Mouse (Mus musculus): Measurements from ENCODE around the gene Vdac2.
A peak's percentile ranks its signal among the peaks of the same experiment; 100 is the strongest.

Vdac2 gene

DNA sequence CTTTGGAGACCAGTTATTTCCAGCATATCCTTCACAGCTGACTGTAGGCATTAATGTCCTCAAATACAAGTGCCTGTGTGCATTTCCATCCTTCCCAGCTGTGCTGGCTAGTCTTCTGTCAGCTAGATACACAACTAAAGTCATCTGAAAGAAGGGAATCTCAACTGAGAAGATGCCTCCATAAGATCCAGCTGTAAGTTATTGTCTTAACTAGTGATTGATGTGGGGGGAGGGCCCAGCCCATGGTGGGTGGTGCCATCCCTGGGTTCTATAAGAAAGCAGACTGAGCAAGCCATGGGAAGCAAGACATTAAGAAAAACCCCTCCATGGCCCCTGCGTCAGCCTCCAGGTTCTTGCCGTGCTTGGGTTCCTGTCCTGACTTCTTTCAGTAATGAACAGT, at the start of gene Vdac2:
Vdac2 (plus strand) TSS at position 301 of the 400 bp plus-strand sequence.
- DNase-seq = no peak

DNA sequence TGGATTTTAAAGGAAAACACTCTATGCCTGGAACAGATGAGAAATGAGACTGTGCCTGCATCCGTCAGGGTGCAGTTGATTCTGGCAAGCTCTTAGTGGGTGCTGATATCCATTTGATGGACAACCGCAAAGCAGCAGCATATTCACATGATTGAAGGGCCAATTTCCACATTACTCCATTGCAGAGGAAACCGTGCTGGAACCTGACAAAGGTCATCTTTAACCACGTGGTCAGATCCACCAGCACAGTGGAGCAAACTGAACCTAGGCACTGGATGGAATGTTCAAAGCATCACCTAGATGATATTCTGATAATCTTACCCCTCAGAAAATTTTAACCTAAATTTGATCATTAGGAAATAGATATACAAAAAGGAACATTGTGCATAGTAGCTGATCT, 48.8 kb upstream of the Vdac2 start:
- DNase-seq = no peak

DNA sequence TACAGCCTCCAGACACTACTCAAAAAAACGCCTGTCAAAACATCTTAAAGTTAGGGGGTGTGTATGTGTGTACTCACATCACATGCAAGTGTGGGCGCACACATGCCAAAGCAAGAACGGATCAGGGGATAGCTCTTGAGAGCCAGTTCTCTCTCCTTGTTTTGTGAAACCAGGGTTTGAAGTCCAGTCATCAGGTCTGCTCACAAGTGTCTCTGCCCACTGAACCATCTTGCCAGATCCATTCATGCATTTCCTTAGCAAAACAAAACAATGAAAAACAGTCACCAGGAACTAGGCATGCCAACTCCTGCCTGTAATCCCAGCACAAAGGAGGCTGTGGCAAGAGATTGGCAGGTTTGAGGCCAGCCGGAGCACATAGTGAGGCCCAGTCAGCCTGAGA, 38.5 kb upstream of the Vdac2 start:
- DNase-seq = no peak

DNA sequence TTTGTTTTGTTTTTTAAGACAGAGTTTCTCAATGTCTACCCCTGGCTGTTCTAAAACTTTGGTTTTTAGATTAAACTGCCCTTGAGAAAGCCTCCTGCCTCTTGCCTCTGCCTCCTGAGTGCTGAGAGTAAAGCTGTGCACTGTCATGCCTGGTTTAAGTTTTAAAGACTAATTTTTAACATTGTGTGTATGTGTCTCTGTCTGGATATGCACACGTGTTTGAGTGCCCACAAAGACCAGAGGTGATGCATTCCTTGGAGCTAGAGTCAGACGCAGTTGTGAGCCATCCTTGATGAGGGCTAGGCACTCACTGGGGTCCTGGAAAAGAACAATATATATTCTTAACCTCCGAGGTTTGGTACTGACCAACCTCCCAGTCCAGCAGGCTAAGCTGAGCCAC, 37.7 kb upstream of the Vdac2 start:
- DNase-seq = no peak

DNA sequence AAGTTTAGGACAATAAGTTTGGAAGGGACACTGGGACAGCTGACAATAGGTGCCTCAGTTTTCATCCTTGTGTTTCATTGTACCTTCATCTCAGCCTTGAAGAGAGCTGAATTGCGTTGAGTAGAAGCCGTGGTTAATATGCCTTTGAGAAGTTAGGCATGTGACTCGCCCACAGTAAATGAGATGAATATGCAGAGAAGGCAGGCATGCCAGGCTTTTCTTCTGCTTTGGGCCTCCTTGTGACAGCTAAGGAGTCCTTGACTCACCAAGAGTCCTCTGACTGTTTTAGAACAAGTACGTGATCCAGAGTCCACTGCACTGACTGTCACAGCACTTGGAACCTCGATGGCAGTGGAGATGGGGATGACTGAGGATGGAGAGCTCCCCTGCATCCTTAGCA, 36.9 kb upstream of the Vdac2 start:
- DNase-seq = no peak

DNA sequence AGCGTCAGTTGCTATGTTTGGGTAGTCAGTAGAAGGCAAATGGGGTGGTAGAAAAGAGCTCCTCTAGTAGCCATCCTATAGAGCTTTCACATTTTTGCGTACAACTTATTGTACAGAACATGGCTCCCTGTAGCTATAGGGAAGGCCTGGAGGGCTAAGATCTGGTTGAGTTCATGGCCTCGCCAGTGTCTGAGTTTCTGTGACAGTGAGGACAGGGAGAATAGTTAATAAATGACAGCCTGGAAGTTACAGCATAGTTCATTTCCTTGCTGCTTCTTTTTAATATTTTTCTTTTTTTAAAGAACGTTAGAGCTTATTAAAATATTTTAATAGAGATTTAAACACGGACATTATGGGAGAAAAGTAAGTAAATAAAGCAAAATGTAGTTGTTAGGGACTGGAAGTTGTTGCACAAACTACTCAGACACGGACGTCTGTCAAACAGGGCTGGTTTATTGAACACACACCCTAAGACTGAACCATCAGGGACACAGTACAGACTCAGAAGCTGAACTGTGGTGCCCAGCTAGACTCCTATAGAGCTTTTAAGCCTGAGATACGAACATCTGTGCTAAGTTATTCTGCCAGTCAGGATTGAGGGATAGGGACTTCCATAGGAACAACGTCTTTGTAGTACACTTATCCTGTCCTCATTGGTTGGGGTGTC, 34.3 kb upstream of the Vdac2 start:
- DNase-seq = no peak

DNA sequence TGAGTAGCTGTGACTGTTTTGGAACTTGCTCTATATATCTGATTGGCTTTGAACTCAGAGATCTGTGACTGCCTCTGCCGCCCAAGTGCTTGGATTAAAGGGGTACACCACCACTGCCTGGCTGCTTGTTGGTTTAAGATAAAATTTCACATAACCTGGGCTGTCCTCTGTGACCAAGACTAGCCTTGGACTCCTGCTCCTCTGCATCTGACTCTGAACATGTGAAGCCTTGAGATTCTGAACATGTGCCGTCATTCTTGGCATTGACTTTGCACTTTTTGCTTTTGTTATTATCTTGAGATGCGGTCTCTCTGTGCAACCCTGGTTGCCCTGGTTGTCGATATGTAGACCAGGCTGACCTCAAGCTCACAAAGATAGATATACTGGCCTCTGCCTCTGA, 33.3 kb upstream of the Vdac2 start:
- no peak for DNase-seq

DNA sequence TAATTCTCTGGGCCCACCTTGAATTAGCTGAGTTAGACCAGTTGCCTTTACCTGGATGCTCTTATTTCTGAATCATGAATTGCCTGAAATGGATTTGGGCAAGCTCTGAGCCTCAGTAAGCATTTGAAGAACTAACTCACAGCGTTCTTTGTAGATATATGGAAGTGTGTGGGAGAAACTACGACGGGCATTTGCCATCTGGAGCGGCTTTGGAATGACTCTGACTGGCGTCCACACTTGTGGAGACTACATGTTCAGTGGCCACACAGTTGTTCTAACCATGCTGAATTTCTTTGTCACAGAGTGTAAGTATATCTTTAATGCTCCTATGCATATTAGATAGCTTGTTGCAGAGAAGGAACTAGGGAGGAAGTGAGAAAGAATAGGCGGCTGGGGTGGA, 32.8 kb upstream of the Vdac2 start:
- no peak for DNase-seq

DNA sequence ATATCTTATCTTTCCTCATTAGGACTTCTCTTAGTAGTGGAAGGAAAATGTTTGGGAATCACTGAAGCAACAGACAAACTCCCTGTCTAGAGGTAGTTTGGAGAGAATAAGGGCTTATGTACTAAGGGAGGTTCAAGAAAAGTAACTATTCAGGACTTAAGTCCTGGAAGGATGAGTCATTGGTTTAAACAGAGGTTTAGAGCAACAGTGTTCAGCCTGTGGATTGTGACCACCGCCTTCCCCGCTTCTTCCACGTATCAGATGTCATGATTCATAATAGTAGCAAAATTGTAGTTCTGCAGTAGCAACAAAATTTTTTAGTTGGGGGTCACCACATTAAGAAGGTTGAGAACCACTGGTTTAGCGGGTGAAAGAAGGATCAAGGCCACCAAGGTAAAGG, 24.4 kb upstream of the Vdac2 start:
- DNase-seq = no peak

DNA sequence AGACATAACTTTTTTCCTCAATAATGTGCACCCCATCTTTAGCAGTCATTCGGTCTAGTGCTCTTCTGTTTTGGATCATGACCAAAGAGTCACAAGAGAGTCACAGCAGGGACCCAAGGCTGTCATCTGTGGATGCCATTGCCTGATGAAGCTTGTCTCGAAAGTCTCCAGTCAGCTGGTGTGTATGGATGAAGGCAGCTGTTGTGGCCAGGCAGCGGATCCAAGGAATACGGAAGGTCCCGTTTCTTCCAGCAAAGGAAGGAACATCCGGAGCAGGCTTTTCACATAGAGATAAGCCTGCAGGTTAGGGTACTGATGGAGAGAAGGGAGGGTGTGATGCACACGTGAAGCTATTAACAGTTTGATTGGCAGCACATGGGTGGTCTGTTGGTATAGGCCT, 23.4 kb upstream of the Vdac2 start:
- DNase-seq = no peak

DNA sequence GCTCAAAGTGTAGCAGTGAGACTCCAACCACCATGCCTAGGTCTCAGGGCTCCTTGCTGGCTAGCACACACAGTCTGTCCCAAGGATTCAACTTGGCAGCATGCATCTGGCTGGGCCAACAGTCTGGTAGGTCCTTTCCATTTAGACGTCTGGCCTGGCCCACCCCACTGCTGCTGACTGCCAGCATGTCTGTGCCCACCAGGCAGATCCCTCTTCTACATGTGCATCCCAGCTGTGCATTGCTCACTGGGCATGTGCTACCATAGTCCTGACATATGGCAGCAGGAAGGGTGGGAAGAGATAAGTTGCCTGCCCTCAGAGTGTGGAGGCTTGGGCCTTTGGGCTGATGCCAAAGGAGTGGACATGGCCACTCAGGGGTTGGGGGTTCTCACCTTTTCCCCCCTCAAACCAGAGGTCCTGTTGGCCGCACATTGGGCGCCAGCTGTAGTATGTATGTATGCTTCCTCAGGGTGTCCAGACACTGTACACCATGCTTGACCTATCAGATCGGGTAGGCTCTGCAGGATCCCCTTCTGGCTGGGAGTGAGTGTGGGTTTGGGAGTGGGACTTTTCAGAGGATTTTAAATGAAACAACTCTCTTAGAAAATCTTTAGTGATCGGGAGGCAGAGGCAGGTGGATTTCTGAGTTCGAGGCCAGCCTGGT, 22.4 kb upstream of the Vdac2 start:
- DNase-seq = no peak

DNA sequence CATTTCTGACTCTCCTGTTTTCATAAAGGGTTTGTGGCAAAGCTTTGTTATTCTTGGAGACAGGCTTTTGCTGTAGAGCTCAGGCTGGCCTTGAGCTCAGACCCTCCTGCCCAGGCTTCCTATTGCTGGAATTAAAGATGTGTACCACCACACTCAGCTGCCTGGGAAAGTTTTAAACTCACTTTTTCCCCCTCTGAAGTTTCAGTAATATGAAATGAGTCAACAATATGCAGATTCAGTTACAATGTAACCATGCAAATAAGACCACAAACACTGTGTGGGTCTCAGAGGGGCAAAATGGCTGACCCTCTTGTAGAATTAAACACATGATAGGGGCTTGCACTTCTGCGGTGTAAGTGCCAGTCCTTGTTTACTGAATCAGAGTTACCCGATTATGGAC, 18.8 kb upstream of the Vdac2 start:
- no peak for DNase-seq

DNA sequence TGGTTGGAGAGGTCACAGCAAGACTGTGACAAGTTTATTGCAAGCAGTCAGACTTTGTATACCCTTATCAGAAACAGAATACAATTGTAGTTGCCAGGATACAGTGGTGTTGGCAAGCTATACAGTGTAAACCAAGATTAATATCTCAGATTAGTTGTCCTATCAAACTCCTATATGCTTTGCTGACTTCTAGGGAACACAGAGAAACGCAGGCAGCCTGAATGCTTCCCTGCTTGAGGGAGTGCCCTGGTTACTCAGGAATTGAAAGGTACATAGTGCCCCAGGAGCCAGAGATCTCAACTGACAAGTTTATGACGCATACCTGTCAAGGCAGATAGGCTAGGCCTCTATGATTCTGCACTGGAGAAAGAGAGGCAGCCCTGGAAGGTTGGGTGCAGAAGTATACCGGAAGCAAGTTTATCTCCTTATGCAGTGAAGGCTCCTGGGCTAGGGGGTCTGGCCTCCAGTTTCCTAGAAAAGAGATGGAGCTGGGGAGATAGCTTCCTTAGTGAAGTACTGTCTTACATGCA, 18.3 kb upstream of the Vdac2 start:
- no peak for DNase-seq

DNA sequence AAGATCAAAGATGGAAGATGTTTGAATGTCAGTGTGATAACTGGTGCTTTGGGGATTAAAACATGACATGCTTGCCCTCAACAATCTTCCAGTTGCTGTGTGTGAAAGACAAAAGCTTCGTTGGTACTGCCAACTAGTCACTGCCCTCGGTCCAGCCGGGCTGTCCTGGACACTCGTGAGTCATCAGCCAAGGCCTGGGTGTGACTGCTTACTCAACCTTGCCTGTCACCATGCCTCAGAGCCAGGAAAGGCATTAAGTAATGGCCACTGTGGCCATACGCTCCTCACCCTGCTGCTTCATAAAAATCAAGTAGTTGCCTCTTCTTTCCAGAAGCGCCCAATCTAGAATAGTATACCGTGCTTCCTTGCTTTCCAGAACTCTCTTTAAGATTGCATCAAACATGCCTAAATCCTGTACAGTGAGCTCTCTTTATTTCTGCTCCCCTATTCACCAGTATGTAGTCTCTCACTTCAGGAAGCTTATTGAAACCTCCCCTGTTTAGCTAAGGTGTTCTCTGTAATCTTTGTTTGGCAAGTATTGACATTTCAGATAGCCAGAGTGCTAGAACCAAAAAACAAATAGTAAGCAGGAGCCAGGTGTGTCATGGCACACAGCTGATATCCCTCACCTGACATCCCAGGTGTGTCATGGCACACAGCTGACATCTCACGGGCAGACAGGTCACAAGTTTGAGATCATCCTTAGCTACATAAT, 16.7 kb upstream of the Vdac2 start:
- no peak for DNase-seq

DNA sequence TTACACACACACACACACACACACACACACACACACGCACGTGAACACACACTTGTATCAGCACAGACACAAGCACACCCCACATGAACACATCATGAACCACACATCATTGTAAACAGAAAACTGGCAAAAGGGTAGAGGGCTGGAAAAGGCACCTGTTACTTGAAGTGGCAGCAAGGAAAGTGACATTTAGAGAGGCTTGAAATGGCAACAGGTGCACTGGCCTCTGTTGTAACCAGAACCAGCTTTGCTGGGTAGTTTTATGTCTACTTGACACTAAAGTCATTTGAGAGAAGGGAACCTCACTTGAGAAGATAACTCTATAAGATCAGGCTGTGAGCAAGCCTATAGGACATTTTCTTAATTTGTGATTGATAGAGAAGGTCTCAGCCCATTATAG, 15.6 kb upstream of the Vdac2 start:
- no peak for DNase-seq

DNA sequence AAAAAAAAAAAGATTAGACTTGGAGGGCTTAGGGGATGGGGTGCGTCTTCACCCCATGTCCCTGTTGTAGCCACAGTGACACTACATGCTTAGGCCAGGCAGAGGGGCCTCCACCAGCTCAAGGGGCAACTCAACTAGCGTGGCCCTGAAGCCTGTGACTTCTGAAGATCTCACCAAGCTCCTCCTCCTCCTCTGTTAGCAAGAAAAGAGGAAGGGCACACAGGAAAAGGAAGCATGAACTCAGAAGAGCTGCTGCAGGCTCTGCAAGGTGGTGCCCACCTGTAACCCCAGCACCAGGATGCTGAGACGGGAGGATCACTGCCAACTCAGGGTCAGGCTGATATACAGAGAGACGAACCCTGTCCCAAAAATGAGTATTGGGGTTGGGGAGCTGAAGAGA, 13.7 kb upstream of the Vdac2 start:
- no peak for DNase-seq

DNA sequence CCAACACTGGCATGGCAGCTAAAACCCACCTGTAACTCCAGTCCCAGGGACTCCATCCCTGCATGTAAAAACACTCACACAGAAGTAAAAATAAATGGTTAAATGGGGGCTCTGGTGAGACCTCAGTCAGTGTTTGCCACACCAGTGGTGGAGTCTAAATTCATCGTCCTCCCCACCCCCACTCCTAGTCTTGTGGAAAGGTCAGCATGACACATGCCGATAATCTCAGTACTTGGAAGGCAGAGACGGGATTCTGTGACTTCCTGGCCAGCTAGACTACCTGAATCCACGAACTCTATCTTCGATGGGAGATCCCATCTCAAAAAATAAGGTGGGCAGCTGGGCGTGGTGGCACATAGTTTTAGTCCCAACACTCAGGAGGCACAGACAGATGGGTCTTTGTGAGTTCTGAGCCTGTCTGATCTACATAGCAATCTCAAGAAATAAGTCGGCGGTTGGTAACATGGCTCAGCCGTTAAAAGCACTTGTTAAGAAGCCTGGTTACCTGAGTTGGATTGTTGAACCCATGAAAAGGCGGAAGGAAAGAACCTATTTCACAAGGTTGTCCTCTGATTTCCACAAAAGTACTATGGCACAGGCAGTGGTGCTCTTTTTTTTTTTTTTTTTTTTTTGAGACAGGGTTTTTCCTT, 13.2 kb upstream of the Vdac2 start:
- DNase-seq = no peak

DNA sequence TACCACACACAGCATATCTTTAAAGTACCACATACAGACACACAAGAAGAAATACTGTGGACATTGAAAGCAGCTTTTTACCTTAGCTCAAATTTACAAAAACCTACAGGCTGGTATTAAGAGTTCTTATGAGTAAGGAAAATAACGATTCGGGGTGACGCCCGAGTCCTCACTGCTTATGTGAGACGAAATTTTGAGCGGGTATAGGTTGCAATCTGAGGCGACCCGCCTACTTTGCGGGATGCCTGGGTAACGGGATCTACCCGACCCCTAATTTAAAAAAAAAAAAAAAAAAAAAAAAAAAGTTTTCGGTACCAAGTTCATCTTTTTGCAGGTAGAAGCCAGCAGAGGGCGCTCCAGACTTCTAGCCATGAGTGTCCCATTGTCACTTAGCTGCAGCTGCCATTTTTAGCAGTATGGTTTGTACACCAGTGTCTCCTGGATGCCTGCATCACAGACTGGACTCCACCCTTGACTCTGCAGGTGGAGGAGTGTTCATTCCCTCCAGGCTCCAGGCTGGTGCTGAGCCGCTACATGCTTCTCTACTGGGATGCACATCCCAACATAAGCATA, 12.4 kb upstream of the Vdac2 start:
- peak; percentile 72 to 83 for DNase-seq

DNA sequence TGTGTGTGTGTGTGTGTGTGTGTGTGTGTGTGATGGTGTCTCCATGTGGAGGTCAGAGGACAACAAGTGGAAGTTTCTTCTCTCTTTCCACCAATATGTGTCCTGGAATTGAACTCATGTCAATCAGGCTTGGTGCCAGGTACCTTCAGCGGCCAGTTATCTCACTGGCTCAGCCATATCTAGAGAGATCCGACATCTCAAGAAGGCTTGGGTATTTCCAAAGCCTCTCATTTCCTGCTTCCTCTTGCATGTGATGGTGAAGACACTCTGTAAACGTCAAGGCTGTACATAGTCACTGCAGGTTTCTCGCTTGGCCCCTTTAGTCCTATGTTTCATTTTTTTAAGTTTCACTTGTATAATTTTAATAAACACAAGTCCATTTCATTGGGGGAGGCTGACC, 11.8 kb upstream of the Vdac2 start:
- DNase-seq = no peak

DNA sequence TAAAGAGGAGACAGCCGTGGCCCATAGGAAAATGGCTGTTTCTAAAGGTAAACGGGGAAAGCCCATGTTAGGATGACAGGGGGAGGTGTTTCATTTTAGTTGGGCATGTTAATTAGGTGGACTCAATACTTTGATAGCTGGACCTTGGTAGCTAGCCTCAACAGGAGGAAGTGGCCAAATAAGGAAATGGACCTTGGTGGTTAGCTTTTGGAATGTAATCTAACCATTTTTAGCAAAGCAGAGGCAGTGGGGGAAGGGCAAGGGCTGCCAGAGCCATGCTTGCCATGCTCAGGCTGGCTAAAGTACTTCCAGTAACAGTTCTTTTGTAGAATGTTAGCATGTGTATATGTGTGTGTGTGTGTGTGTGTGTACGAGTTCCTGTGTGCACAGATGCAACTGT, 11.2 kb upstream of the Vdac2 start:
- no peak for DNase-seq

DNA sequence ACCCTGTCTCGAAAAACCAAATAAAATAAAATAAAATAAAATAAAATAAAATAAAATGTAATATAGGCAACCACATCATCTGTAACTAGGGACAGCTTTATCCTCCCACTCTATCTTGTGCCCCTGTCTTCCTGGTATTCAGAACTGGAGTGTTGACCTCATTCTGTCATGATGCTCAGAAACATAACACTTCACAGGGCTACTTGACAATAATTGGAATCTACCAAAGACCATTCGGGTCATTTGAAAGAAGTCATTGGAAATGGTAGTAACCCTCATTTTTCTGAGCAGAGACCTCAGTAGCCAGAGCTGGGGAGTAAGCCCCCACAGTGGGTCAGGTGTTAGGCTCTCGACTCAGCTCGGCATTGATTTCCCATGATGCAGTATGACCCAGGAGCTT, 10.4 kb upstream of the Vdac2 start:
- DNase-seq = no peak

DNA sequence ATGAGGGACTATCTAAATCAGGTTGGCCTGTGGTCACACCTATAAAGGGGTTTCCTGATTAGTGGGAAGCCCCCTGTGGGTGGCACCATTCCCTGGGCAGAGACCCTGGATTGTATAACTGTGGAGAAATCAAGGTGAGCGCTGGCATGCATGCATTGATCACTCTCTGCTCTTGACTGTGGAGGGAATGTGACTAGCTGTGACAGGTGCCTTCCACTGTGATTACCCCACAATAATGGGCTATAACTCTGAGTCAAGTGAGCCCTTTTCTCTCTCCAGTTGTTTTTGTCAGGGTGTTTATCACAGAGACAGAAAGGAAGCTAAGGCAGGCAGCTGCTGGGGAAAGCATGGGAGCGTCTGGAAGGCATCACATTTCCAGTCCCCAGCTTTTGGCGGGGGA, 8.8 kb upstream of the Vdac2 start:
- DNase-seq = no peak

DNA sequence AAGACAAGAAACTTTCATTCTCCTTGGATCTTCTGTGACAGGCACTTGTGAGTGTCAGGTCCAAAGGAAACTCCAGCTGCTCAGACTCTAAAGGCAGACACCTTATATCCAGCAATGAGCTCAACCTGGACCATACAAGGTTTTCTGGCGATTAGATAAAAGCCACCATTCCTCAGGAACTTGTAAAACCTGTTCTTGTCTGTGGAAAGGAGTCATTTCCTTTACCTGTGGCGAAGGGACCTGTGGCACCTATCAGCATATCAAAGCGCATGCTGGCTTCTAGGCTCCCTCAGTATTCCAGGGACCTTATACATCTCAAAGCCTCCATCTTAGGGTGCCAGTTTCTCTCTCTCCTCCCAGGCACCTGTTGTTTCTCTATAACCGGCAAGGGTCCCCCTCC, 7.6 kb upstream of the Vdac2 start:
- DNase-seq = no peak
